Mouse (Mus musculus): ENCODE results near the gene Hist1h2af. TPM values are rescaled to one million over a fixed set of nuclear protein-coding genes. Genes with fewer than 3 reads are reported as not detected.
A peak's percentile ranks its signal among the peaks of the same experiment; 100 is the strongest.
"Not testable (repeated sequence)": the region's sequence is repeated elsewhere in the genome, so short reads cannot be mapped to it uniquely, and the experiment has no call there.

The Hist1h2af gene
- total RNA-seq, 1 experiment from 2014 or later, result not detected

GRCm38 (mm10) chr13:23550761-23551145 is 17.0 kb downstream of the Hist1h2af start:
- no peak for ATAC-seq (replicated peaks; ENCODE audit: insufficient number of reproducible peaks, low FRiP score, low TSS enrichment, poor library complexity, severe bottlenecking)

- ATAC-seq (replicated peaks; ENCODE audit: insufficient number of reproducible peaks, low FRiP score, low TSS enrichment, poor library complexity, severe bottlenecking), result peak; percentile 88
These were observed 17.6 kb downstream of the Hist1h2af start, which contains the start of gene Hist1h4f for GRCm38 (mm10) chr13:23551146-23551834. Gene Hist1h4f, minus strand, starts transcription at chr13:23551648.

DNA sequence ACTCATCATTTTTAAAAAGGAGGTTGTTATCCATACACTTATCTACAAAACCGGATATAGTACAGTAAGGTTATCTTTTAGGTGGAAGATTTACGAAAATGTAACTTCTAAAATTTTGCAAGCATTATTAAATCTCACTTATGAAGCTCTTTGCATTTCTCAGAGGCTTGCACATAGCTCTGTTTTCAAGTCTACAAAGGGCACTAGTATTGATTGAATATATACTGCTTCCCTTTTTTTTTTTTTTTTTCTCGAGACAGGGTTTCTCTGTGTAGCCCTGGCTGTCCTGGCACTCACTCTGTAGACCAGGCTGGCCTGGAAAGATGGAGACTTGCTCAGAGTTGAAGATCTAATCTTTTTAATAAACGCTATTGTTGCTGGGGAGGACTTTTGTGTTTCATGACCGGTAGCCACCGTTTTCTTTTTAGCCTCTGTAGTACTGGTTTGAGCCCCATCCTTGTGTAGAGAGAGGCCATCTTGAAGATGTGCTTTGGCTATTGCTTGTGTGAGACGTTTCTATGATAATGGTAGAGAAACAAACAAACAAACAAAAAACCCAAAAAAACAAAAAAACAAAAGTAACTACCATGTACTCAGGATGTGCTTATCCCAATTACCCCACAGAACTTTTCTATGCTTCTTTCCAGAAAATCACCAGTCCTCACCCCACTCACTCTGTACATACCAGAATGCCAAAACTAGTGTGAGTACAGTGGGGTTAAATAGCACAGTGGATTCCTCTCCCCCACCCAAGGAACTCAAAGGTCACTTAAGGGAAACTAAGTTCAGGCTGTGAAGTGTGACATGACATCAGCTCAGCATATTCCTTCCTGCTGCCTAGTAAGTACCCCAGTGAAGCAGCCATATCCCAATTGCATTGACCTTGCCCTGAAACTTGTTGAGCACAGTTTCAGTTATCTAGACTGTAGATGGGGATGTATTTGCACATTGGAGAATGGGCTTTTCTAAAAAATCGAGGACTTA is 18.5 kb downstream of the Hist1h2af start:
- no peak for ATAC-seq (replicated peaks; ENCODE audit: insufficient number of reproducible peaks, low FRiP score, low TSS enrichment, poor library complexity, severe bottlenecking)

DNA sequence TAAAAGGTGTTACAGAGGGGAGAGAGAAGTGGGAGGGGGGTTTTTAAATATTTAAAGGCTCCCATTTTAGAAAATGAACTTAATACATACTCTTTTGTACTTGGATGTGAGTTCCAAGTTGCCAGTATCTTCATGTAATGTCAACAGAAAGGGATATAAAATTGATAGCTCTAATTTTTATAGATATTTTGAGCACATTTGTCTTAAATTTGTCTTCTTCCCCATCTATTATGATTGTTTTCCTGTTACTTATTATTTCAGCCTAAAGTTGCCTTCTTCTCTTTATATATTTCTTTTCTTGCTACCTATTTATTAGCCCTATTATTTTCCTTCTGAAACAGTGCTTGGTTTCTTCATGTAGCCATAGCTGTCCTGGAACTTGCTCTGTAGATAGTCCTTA is 19.3 kb downstream of the Hist1h2af start, which contains the start of gene Hist1h1d:
TSS of gene Hist1h1d (plus strand) at position 301 of the 400 bp plus-strand sequence.
- ATAC-seq (replicated peaks; ENCODE audit: insufficient number of reproducible peaks, low FRiP score, low TSS enrichment, poor library complexity, severe bottlenecking), result no peak

DNA sequence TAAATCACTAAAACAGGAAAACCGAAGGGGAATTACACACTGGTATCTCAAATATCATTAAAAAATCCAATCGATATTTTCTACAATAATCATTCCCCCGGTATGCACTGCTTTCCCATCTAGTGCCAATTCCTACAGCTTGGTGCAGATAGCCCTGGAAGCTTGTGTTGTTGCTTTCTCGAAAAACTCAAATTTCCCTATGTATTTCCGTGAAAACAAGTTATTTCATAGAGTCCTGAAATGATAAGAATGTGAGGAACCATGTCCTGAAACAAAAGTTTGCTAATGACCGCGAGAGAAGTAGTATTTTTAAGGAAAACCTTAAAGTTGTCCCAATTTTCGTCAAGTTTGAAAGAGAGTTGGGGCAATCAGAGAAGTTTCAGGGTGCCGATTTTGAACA is 20.7 kb downstream of the Hist1h2af start:
- no peak for ATAC-seq (replicated peaks; ENCODE audit: insufficient number of reproducible peaks, low FRiP score, low TSS enrichment, poor library complexity, severe bottlenecking)

- peak; percentile 71 for ATAC-seq (replicated peaks; ENCODE audit: insufficient number of reproducible peaks, low FRiP score, low TSS enrichment, poor library complexity, severe bottlenecking)
These were observed 21.5 kb downstream of the Hist1h2af start for GRCm38 (mm10) chr13:23554925-23555838.

DNA sequence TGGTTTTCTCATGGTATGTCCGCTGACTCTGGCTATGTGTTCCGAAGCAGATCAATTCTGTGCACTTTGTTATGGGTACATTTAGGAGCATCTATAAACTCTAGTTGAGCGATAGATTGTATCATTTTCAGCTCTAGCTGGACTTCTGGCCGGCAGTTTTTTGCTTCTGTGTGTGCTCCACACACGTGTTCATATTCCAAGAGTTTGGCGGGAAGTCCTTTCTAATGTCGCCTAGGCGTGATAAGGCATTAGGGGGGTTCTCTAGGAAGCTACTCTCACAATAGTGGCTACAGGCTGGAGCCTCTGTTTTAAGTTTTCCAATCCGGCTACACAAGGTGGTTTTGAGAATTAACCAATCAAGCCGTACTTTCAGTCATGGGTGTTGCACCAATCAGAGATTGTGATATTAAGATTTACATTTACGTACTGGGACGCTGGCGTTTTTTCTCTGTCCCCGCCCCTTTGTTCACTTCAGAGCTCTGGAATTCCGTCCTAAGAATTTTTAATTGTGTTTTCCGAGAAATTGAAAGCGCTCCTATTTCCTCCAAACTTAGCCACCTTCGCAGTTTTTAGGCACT is 22.2 kb downstream of the Hist1h2af start:
- ATAC-seq (replicated peaks; ENCODE audit: insufficient number of reproducible peaks, low FRiP score, low TSS enrichment, poor library complexity, severe bottlenecking), result peak; percentile 67

GRCm38 (mm10) chr13:23556906-23557305 is 23.2 kb downstream of the Hist1h2af start:
- no peak for ATAC-seq (replicated peaks; ENCODE audit: insufficient number of reproducible peaks, low FRiP score, low TSS enrichment, poor library complexity, severe bottlenecking)

DNA sequence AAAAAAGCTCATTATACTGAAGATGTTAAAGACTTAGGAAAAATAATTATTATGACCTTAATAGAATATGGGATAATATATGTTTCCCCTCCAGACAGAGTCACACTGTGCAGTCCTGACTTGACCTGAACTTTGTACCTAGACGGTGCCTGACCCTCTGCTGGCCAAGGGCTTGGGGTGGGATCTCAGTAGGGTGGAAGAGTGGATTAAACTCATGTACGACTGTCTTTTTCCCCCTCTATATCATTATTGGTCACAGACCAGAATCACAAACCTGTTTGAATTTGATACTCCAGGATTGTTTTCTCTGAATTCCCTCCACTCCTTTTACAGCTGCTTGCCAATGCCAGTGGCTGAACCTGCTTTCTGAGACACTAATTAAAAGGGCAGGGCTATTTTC is 27.0 kb downstream of the Hist1h2af start:
- not testable (repeated sequence) for ATAC-seq (replicated peaks; ENCODE audit: insufficient number of reproducible peaks, low FRiP score, low TSS enrichment, poor library complexity, severe bottlenecking)

DNA sequence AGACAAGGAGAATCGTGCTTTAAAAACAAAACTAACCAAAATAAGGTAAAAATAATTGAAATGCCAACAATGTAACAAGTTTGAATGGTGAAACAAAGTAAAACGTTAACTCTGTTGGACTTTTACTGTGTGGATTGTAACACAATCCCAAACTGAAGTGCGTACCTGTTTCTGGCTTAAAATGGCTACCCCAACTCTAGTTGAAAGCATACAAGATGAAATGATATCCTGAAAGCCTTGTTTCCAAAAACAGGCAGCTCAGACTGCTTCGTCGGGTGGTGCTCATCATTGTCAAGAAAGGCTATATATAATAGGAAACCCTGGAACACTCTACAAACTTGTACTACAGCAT is 27.8 kb downstream of the Hist1h2af start:
- ATAC-seq (replicated peaks; ENCODE audit: insufficient number of reproducible peaks, low FRiP score, low TSS enrichment, poor library complexity, severe bottlenecking), result not testable (repeated sequence)

GRCm38 (mm10) chr13:23561883-23562659 is 28.4 kb downstream of the Hist1h2af start, which contains the start of gene Hist1h3e:
Gene Hist1h3e, minus strand, starts transcription at chr13:23562369.
- ATAC-seq (replicated peaks; ENCODE audit: insufficient number of reproducible peaks, low FRiP score, low TSS enrichment, poor library complexity, severe bottlenecking), result peak; percentile 98

DNA sequence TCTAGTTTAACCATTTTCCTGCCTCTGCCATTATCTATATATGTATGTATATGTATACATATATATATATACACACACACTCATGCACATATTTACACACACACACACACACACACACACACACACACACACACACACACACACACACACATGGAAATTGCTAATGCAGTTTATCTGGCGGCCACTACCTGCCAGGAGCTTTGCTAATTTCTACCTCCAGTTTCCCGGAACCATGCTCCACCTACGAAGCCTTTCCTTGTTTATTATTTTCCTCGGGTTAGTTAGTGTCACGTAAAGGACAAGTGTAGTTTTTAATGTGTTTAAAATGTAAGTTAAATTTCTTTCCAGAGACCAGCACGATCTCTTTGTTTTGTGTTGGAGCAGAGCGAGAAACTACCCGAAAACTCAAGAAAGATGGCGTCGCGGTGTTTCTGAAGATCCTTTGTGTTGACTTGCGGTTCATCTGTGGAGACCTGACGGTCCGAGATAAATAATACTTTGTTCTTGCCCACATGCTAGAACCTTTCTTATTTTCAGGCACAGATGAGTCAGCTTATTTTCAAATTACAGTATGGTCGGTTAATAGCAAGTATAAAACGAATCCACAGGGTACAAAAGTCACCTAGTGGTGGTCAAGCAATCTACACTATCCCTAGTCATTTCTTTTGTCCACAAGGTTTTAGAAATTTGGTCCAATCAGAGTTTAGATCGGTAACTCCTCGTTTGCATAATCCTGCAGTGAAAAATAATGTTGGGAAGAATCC is 29.2 kb downstream of the Hist1h2af start:
- ATAC-seq (replicated peaks; ENCODE audit: insufficient number of reproducible peaks, low FRiP score, low TSS enrichment, poor library complexity, severe bottlenecking), result peak; percentile 62

DNA sequence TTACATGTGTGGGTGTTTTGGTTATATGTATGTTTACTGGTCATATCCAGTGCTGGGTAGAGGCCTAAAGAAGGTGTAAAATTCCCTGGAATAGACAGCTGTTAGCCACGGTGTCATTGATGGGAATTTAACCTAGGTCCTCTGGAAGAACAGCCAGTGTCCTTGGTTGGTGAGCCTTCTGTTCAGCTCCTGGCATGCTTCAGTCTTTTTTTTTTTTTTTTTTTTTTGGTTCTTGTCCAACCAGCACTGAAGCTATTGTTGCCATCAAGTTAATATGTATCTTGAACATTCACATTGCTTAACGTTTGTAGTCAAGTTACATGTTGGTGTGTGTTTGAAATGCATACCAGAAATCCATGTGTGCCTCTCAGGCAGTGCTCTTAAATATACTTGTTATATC is 30.8 kb downstream of the Hist1h2af start:
- ATAC-seq (replicated peaks; ENCODE audit: insufficient number of reproducible peaks, low FRiP score, low TSS enrichment, poor library complexity, severe bottlenecking), result no peak

DNA sequence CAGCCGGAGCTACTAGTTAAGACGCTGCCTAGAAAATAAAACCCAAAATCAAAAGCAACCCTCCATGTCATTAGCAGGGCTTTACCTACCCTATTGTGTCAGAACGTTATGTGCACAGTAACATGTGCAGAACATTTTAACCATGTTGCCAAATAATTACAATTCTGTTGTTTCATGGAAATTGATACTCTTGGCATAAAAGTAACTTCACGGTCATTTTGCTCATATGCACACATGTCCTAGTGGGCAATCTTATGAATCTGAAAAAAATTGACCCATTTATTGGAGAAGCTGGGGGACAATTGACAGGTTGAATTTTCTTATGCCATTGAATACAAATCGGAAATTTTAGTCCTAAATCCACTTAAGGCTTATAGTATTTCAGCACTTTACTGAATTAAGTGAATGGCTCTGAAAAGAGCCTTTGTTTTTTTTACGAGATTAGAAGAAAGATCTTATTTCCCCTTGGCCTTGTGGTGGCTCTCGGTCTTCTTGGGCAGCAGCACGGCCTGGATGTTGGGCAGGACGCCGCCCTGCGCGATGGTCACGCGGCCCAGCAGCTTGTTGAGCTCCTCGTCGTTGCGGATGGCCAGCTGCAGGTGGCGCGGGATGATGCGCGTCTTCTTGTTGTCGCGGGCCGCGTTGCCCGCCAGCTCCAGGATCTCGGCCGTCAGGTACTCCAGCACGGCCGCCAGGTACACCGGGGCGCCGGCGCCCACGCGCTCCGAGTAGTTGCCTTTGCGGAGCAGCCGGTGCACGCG is 36.7 kb downstream of the Hist1h2af start:
- not testable (repeated sequence) for ATAC-seq (replicated peaks; ENCODE audit: insufficient number of reproducible peaks, low FRiP score, low TSS enrichment, poor library complexity, severe bottlenecking)

DNA sequence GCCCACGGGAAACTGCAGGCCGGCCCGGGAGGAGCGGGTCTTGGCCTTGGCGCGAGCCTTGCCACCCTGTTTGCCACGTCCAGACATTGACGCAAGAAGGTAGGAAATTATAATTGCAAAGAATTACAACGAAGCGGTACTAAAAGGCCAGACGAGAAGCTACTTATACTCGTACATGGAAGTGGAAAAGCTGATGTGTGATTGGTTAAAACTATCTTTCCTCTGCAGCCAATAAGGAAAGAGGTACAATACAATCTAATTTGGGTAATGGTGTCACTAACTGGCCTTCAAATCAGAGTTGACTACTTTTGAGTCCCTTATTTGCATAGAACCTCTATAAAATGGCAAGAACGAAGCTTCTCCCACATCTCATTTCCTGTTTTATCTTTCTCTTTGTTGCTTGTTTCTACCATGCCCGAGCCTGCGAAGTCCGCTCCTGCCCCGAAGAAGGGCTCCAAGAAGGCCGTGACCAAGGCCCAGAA is 37.4 kb downstream of the Hist1h2af start, which contains the start of the genes Hist1h2ae and Hist1h2bg:
TSS of gene Hist1h2ae (minus strand) at position 199 of the 482 bp plus-strand sequence.
TSS of gene Hist1h2bg (plus strand) at position 375 of the 482 bp plus-strand sequence.
- ATAC-seq (replicated peaks; ENCODE audit: insufficient number of reproducible peaks, low FRiP score, low TSS enrichment, poor library complexity, severe bottlenecking), result peak; percentile 92
